Mouse (Mus musculus) heart, adult 2 months (tissue): ENCODE results near the gene Tex35.

ENCODE experiments used
- CTCF ChIP-seq: fragments of 200-600 bp; IDR thresholded peaks from 2 replicates; pipeline ENCODE4 v1.8.1; 2022; ENCODE audit warnings: antibody characterized with exemption, mild to moderate bottlenecking, moderate library complexity
- EP300 ChIP-seq: fragments of 200-500 bp; IDR thresholded peaks from 2 replicates; pipeline ENCODE4 v1.6.1; 2011; ENCODE audit warnings: low read depth, low read length, control low read depth; ENCODE audit not compliant: insufficient read depth
- POLR2A ChIP-seq: fragments of 200-500 bp; IDR thresholded peaks from 2 replicates; pipeline ENCODE4 v1.6.1; 2011; ENCODE audit warnings: mild to moderate bottlenecking, low read depth, low read length, control low read depth; ENCODE audit not compliant: insufficient read depth

- TF ChIP-seq CTCF = no peak
- no peak for TF ChIP-seq POLR2A
- TF ChIP-seq EP300 = no peak
These were observed 28.4 kb downstream of the Tex35 start for GRCm38 (mm10) chr1:157080071-157080470.
